Mouse (Mus musculus) right cerebral cortex, adult 2 months (tissue): Measurements from ENCODE around the gene Wrap53.
"Not testable (repeated sequence)": the region's sequence is repeated elsewhere in the genome, so short reads cannot be mapped to it uniquely, and the experiment has no call there.

Source experiments
- DNase-seq, 2 experiments: peaks; one replicate each; pipeline ENCODE4 v3.0.0; 2021 to 2022; ENCODE audit warnings: low spot score in 2 of 2

Wrap53 gene

DNA sequence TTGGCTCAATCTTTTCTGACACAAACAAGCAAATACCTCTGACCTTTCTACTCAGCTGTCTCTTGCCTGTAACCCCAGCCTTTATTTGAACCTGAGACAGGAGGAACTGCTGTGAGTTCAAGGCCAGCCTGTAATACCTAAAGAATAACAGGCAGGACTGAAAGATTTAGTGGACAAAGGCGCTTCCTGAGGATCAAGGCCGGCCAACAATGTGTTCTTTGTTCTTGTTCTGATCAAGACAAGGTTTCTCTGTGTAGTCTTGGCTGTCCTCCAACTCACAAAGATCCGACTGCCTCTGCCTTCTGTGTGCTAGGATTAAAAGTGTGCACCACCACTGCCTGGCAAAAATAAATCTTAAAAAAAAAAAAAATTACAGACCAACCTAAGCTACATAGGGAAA is 15.7 kb downstream of the Wrap53 start:
- no peak for DNase-seq

DNA sequence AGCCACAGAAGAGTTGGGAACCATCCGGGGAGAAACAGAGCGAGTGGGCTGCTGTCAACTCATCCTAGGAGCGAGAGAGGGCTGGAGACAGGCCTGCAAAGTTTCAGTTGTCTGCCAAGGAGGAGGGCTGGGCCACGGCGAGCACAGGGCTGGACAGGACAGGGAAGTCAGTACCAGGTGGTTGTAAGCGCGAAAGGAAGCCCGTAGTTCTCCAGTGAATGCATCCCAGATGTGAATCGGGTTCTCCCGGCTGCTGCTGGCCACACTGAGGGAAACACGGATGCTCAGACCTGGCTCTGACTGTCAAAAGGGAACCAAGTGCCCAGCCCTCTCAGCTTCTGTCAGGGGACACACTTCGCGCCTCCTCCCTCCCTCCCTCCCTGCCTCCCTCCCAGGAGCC is 16.7 kb downstream of the Wrap53 start:
- no peak for DNase-seq

DNA sequence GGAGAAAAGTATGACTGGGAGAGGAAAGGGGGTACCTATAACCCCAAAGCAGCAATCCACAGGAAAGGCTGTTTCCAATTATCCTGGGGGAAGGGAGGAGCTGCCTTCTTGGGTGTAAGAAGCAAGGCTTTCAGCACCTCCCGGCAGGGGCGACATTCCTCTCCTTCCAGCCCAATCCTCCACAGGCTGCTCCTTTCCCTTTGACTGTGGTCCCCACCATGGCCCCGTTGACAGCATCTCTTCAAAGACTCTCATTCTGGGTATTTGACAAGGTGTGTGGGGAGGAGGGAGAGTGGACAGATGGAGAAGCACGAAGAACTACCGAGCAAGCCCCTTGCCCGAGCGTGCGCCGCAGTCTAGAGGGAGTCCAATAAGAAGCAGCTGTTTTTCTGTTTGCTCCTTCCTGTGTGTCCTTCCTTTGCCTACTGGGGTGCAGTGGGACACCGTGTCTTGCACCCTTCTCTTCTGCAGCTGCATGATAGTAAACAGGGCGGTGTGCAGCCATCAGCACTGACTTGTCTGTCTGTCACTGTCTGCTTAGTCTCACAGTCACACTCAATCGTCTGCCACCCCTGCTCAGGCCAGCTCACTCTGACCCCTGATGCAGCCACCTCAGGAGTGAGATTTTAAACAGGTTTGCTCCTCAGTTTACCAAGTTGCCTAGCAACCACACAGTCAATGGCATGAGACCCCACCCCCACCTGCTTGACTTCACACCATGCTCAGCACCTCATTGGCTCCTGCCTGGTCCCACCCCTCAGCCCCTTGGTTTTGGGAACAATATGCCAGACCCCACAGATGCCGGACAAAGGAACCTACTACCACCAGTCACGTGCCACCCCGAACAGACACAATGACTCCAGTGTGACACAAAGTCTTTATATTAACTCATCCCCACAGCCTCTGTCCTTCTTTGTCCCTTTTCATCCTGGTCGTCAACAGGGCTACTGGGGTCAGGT is 18.9 kb downstream of the Wrap53 start:
- no peak for DNase-seq

DNA sequence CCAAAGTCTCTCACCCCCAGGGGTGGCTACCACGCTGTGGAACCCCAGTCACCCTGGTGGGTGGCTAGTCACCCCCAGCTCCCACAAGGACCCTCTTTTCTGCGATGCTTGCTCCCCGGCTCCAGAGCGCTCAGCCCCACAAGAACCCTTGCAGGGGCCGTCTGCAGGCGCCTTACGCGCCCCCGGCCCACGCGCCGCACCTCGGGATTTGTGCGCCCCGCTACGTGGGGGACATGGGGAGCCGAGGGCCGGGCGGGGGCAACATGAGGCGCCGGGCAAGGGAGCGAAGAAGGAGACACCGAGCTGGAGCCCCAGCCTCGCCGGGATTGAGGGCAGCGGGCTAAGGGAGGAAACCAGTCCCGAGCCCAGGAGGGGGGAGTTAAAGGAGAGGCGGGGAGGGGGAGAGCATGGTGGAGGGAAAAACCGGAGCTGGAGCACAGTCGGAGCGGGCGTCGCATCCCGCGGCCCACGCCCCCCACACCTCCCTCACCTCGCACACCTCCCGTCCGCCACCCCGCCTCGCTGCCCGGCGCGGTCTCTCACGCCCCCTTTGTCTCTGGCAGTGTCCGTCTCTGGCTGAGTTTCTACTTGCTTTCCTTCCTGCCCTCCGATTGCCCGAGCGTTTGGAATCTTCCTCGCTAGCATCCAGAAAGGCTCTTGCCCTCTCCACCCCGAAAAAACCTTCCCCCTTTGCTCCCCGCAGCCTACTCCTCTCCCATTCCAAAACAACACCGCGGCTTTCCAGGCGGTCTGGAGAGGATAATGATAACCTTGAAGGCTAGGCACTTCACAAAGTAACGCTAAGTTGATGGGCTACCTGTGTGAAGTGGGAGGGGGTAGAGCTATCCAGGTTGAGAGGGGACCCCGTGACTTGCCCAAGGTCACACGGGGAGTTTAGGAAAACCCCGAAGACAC is 19.9 kb downstream of the Wrap53 start, which contains the start of gene Efnb3:
Efnb3 (minus strand) TSS at position 355 of the 915 bp plus-strand sequence.
- DNase-seq: peak in 1 of 2 experiments; percentile 31

DNA sequence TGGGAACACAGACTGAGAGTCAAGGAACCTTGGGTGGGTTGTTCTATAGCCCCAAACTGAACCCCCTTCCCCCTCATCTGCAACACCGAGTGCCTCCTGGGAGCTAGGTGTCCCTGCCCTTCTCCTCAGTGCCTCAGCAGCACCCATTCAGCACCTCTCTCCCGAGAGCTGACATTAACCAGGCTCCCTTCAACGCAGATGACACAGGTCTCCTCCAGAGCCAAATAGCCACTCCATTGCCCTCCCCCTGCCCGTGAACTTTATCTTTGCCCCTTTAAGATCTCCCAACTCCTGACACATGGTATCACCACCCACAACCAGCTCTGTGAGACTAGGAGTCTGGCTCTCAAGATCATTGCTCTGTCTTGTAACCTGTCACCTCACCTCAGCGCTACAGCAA is 20.9 kb downstream of the Wrap53 start:
- no peak for DNase-seq

DNA sequence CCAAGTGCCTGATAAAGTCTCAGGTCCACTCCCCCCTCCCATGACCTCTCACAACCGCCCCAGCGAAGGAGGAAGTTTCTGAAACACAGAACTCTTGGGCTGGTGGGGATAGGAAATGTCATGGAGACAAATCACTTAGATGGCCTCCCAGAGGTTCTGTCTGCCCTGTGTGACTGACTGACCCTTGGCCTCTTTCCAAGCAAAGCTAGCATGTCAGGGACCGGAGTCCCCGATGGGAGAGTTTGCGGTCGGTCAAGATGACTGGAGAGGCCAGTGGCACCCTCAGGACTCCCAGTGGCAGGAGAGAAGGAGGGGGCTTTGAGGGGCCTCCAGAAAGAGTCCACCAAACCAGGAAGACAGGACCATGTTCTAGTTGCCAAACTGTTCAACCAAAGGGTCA is 21.3 kb downstream of the Wrap53 start:
- no peak for DNase-seq

DNA sequence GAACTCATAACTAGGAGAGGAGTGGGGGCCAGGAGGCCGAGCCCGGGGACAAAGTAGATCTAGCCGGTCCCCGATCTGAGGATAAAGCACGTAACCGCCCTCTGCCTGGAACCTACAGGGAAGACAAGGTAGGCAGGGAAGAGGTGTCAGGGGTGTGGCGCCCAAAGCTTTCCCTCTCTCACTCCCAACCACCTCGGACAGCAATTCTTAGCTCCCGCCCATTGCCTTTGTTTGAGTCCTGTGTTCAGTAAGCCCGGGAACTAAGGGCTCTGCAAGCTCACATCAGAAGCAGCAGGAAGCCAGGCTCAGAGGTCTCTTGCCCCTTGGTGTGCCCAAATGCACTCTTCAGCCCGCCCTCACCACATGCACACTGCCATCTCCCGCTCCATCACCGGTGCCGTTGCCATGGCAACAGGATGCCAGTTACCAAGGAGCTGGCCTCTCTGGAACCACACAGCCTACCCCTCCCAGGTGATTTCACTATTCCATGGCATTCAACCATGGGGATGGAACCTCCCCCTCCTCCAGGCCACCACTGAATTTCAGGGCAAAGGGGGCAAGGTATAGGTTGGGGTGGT is 22.6 kb downstream of the Wrap53 start:
- peak in 1 of 2 experiments; percentile 65 for DNase-seq

DNA sequence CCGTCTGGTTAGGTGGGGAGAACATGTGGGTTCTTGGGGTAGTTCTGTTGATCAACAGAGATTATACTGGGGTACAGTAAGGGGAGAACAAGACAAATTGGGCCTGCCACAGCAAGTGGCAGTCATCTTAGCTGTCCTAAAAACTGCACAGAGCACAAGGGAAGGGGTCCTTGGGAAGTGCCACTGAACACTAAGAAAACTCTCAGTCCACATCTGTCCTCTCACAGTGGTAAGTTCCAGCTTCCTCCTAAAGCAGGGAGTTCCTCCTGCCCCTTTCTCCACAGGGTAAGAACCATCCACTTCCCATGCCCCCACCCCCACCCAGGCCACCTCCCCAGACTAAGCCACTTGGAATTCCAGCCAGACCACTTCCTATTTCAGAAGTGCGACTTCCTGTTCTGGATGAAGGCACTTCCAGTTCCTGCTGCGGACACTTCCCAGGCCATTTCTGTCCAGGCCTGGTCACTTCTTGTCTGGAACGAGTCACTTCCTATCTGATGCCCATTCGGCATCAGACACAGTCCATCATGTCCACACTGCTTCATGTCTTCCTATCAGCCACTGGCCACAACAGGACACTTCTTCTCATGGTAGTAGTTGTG is 25.4 kb downstream of the Wrap53 start:
- DNase-seq: no peak

DNA sequence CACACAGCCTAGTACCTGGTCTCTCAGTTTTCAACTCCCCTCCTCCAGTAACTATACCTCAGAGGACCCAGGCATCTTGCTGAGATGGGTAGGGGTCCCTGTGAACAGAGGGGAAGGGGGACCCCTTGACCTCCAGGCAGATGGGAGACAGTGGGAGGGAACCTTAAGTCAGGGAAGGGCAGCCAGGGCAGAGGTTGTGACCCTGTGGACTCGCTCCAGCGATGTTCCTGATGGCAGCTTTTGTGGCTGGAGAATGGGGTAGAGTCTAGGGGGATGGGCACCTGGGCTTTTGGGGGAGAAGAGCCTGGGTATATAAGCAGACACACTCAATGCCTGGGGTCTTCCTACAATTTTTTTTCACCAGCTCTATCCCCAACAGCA is 26.7 kb downstream of the Wrap53 start:
- no peak for DNase-seq

DNA sequence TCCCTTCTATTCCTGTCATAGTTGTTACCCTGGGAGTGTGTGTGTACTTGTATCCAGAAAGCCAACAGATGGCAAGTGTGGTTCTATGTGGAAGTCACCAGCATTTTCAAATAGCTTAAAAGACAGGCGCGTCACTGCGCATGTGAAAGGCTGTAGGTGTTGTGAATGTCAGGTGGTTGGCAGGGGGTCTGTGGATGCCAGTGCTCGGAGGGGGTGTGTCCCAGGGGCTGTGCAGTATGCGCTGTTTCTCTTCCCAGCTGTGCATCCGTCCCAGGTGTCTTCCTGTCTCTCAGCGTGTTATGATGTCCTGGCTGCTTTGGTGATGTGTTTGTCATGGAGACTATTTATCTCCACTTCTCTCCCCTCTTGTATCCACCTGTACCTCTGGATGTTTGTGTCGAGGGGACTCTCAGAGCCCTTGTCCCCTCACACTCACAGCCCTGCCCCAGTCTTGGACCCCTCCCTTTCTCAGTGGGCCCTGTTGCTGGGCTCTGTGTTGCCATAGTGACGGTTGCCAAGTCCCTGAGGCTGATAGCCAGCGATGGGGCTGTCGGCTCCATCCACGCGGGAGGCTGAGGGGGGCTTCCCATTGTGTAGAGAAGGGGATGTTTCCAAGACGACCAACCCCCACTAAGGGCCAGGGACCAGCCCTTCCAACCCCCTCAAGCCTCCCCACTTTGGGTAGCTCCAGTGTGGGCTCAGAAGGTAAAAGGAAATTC is 27.3 kb downstream of the Wrap53 start:
- DNase-seq: peak; percentile 63 to 70

DNA sequence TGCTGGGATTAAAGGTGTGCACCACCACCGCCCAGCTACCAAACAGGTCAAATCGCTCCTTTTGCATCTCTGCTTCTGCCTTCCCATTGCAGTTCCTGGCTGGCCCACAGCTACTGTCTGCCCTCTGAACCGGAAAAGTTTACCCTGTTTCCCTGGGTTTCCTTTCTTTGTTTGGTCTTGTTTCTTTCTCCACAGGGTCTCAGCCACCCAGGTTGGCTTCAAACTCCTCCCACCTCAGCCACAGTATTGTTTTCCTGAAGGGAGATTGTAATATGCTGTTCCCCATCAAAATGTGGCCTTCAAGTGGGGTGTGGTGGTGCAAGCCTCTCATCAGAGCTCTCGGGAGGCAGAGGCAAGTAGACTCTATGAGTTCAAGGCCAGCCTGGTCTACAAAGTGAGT is 28.7 kb downstream of the Wrap53 start:
- DNase-seq: no peak

DNA sequence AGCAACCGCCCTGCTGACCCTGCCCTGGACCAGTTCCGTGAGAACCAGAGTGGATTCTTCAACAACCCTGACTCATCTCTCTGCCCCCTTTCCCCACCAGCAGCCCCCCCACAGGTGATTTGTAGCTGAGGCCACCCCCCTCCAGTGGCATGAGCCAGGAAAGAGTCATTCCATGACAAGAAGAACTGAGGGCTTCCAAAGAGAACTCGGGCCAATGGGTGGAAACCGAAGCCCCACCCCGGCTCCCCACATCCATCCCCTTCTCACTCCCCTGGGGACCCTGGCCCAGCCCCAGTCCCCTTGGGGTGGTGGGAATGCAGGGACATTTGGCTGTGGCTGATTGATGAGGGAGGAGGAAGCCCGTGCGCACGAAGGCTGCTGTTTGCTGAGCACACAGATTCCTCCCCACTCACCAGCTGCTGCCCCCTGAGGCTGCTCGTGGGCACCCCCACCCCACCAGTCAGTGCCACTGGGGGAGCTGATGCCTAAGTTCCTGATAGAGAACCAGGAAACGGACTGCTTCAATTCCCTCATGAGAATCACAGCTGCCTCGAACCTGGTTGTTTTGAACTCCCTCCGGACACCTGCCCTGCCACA is 30.9 kb downstream of the Wrap53 start, which contains the start of gene Dnah2:
Dnah2 (minus strand) TSS at position 51 of the 597 bp plus-strand sequence.
- no peak for DNase-seq

DNA sequence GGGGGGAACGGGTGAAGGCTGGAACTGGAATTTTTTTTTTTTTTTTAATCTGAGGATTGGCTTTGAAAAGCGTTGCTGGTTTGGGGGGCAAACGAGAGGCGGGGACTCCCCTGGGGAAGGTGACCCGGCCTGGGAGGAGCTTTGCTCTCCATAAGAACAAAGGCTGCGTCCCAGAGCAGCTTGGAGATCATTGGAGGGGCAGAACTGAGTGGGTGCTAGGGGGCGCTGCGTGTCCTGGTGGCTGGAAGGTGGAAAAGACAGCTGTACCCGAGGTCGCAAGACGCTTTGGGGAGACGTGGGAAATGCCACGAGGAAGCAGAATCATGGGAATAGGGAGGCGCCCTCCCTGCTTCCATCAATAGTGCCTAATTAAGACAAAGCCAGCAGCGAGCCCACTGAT is 33.0 kb downstream of the Wrap53 start:
- DNase-seq: no peak

DNA sequence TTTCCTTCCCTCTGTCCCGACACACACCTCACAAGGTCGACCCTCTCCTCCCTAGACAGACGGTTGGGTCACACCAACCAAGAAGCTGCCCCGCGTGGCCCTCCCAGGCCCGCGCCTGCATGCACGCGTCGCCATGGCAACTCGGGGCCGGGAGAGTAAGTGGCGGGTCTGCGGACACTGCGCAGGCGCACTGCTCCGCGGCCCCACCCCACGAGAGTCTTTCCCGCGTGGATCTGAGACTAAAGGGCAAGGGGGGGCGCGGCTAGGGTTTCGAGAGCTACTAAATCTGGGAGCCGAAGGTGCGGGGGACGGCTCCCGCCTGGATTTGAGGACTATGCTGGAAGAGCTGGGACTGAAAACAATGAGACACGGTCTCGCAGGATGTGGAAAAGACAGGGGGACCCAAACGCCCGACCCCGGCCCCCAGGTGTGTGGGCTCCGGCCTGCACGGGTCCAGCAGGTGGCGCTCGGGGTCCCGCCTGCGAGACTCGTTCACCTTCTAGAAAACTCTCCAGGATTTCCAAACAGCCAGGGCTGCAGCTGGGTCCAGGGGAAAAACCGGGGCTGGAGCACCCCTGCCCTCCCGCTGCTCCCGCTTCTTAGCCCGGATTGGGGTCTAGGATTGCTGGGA is 33.5 kb downstream of the Wrap53 start:
- peak; percentile 72 to 79 for DNase-seq

DNA sequence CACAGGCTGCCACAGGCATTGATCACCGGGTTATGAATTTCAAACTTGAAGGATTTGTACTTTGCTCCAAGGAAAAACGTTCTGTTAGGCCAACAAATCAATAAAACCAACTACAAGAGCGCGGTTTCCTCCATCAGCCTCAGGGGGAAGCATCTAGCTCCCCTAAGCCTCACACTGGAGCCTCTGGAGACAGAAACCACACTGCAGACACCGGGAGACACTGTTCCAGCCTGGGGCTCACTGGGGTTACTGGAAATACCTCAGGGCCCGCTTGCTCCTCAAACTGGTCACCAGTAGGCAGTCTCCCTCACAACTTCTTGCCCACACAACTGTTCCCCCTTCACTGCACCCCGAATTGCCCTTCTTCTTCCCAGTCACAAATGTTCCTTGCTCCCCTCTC is 34.1 kb downstream of the Wrap53 start:
- DNase-seq: no peak

DNA sequence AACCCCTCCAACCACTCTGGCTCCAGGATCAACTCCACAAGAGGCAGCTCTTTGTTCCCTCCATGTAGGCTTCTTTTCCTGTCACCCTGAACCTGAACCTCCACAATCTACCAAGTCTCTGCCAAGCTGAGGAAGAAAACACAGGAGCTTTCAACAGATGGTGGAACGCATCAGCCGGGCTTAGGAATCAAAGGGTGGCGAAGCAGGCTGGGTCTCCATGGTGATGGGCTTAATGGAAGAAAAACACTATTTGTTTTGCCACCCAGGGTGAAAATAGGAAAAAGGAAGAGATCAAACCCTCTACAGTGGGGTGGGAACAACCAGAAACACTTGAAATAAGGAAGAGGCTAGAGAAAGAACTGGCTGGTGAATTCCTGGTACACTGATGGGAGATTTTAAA is 36.5 kb downstream of the Wrap53 start:
- no peak for DNase-seq

DNA sequence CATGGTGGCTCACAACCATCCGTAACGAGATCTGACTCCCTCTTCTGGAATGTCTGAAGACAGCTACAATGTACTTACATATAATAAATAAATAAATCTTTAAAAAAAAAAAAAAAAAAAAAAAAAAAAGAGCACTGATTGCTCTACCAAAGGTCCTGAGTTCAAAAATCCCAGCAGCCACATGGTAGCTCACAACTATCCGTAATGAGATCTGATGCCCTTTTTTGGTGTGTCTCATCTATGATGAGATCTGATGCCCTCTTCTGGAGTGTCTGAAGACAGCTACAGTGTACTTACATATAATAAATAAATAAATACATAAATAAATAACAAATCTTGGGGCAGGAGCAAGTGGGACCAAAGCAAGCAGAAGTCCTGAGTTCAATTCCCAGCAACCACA is 38.3 kb downstream of the Wrap53 start:
- not testable (repeated sequence) for DNase-seq

DNA sequence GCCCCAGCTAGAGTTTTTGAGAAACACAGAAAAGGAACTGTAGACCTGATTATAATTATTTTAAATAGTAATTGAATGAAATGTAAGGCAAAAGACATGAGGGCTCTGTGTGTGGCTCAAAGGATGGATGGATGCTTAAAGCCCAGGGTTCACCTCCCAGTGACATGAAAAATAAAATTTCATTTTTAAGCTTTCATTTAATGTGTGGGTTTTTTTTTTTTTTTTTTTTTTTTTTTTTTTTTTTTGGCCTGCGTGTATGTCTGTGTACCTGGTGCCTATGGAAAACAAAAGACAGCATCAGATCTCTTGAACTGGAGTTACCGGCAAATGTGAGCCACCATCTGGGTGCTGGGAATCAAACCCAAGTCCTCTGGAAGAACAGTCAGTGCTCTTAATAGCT is 39.4 kb downstream of the Wrap53 start:
- no peak for DNase-seq

DNA sequence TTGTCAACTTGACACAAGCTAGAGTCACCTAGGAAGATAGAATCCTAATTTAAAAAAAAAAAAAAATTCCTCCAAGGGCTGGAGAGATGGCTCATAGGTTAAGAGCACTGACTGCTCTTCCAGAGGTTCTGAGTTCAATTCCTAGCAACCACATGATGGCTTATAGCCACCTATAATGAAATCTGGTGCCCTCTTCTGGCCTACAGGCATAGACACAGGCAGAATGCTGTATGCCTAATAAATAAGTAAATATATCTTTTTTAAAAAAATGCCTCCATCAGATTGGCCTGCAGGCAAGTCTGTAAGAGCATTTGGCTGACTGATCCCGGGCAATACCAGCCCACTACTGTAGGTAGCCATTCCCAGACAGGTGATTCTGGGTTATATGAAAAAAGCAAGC is 45.1 kb downstream of the Wrap53 start:
- no peak for DNase-seq
